Comparison of ENCODE assay signal across 8 mouse cellular contexts in genomic region chr9:121337216-121337937, GRCm38 (mm10). TPM values are rescaled to one million over a fixed set of nuclear protein-coding genes. Genes with fewer than 3 reads are reported as not detected.
A peak's percentile ranks its signal among the peaks of the same experiment; 100 is the strongest.
DNase-seq lines count a peak whose midpoint lies in the region; ATAC-seq and TF ChIP-seq lines count a peak whose summit lies in the region.

No protein-coding gene starts in this region.

- no peak overlapping the region for H3K4me2 ChIP-seq in forebrain, embryonic 13.5 days
- H3K4me2 ChIP-seq in hindbrain, postnatal 0 days (ENCODE audit: low read depth, low read length): no peak overlapping the region
- H3K4me2 ChIP-seq in midbrain, embryonic 13.5 days (replicated peaks): no peak overlapping the region

- no peaks in the 10 kb centered on the region for H3K9me3 ChIP-seq in forebrain, embryonic 13.5 days (replicated peaks)
- no peaks in the 10 kb centered on the region for H3K9me3 ChIP-seq in hindbrain, postnatal 0 days (ENCODE audit: low read length)
- H3K9me3 ChIP-seq in midbrain, embryonic 13.5 days: no peaks in the 10 kb centered on the region

- H3K27ac ChIP-seq in gastrocnemius, adult 2 months: peak overlapping the region; percentile 86
- H3K27ac ChIP-seq in forebrain, embryonic 13.5 days: peak overlapping the region; percentile 70
- H3K27ac ChIP-seq in hindbrain, postnatal 0 days: peak overlapping the region; percentile 41; the same call in 1 of the 2 replicates
- peak overlapping the region; percentile 77 for H3K27ac ChIP-seq in midbrain, embryonic 13.5 days

- no peak for TF ChIP-seq CTCF in gastrocnemius, adult 2 months (IDR thresholded peaks at IDR 0.05)
- no peak for TF ChIP-seq CTCF in hindbrain, postnatal 0 days (IDR thresholded peaks at IDR 0.05; ENCODE audit: low read depth)

- peaks cover 58% of the 10 kb centered on the region for H3K4me1 ChIP-seq in forebrain, embryonic 13.5 days
- H3K4me1 ChIP-seq in hindbrain, postnatal 0 days (ENCODE audit: insufficient read depth, low read length): peaks cover 19% of the 10 kb centered on the region
- peaks cover 60% of the 10 kb centered on the region for H3K4me1 ChIP-seq in midbrain, embryonic 13.5 days (replicated peaks)

- no peaks in the 10 kb centered on the region for H3K27me3 ChIP-seq in forebrain, embryonic 13.5 days
- H3K27me3 ChIP-seq in hindbrain, postnatal 0 days (ENCODE audit: insufficient read depth, low read length): no peaks in the 10 kb centered on the region
- H3K27me3 ChIP-seq in midbrain, embryonic 13.5 days: no peaks in the 10 kb centered on the region

- no peak overlapping the region for H3K9ac ChIP-seq in forebrain, embryonic 13.5 days
- no peak overlapping the region; the same call in 1 of the 2 replicates for H3K9ac ChIP-seq in hindbrain, postnatal 0 days (replicated peaks; ENCODE audit: low read length)
- no peak overlapping the region for H3K9ac ChIP-seq in midbrain, embryonic 13.5 days (replicated peaks)

- H3K36me3 ChIP-seq in forebrain, embryonic 13.5 days (ENCODE audit: poor library complexity, severe bottlenecking): peaks cover 3% of the 10 kb centered on the region; the same call in 1 of the 2 replicates
- H3K36me3 ChIP-seq in hindbrain, postnatal 0 days (ENCODE audit: insufficient read depth, low read length): no peaks in the 10 kb centered on the region
- no peaks in the 10 kb centered on the region for H3K36me3 ChIP-seq in midbrain, embryonic 13.5 days

- 54% methylated on average over 9 of the region's 9 CpGs for WGBS in forebrain, embryonic 13.5 days
- 53% methylated on average over 9 of the region's 9 CpGs for WGBS in hindbrain, postnatal 0 days
- WGBS in midbrain, embryonic 13.5 days: 52% methylated on average over 9 of the region's 9 CpGs

- H3K4me3 ChIP-seq in gastrocnemius, adult 2 months: no peak overlapping the region
- H3K4me3 ChIP-seq in forebrain, embryonic 13.5 days: no peak overlapping the region
- H3K4me3 ChIP-seq in hindbrain, postnatal 0 days (ENCODE audit: low read length): no peak overlapping the region
- H3K4me3 ChIP-seq in midbrain, embryonic 13.5 days (replicated peaks): no peak overlapping the region

- ATAC-seq in forebrain, embryonic 13.5 days: no peak
- ATAC-seq in hindbrain, postnatal 0 days: no peak; the same call in 1 of the 2 replicates
- ATAC-seq in midbrain, embryonic 13.5 days: peak; percentile 25; the same call in 1 of the 2 replicates

- intact Hi-C loops in gastrocnemius, adult 2 months (cut with DNase I): no loop called here

- DNase-seq in gastrocnemius, adult 2 months: no peak
- no peak for DNase-seq in gastrocnemius, adult 18-20 months (ENCODE audit: low spot score)
- peak; percentile 24 for DNase-seq in hindbrain, postnatal 0 days (ENCODE audit: low spot score)
- no peak for DNase-seq in adrenal gland, postnatal 14 days
- no peak for DNase-seq in layer of hippocampus, postnatal 25 days (ENCODE audit: extremely low spot score in 1 of 2, low spot score in 1 of 2)
- no peak for DNase-seq in spleen, postnatal 36 days (ENCODE audit: low spot score in 2 of 2)

RNA-seq across cellular contexts. Expression of gene Trak1, which starts 40.1 kb away (rescaled TPM):
- total RNA-seq in gastrocnemius, adult 2 months (2021): 100 to 1,000 TPM; 156 to 204 TPM
- total RNA-seq in gastrocnemius, adult 18-20 months (2021): 100 to 1,000 TPM; 172 to 191 TPM
- polyA plus RNA-seq in forebrain, embryonic 13.5 days (2015; fragmentation: Nextera tagmentation; extraction: Ambion mirVana): 49.7 and 49.9 TPM in 2 replicates
- total RNA-seq in hindbrain, postnatal 0 days (2014; rRNA removed): 129 and 170 TPM in 2 replicates
- polyA plus RNA-seq in hindbrain, postnatal 0 days (2015; fragmentation: Nextera tagmentation; extraction: Ambion mirVana): 55.7 and 57.8 TPM in 2 replicates
- polyA plus RNA-seq in midbrain, embryonic 13.5 days (2015; fragmentation: Nextera tagmentation; extraction: Ambion mirVana): 41.1 and 44.8 TPM in 2 replicates
- total RNA-seq in adrenal gland, postnatal 14 days (2021): 83.1 and 84.0 TPM in 2 replicates
- 100 to 1,000 TPM; 223 to 246 TPM for total RNA-seq in layer of hippocampus, postnatal 25 days (2021)
